Mouse (Mus musculus) cerebellum, adult 11 months (tissue): ENCODE results near the gene Bpifb2.
A peak's percentile ranks its signal among the peaks of the same experiment; 100 is the strongest.
"Not testable (repeated sequence)": the region's sequence is repeated elsewhere in the genome, so short reads cannot be mapped to it uniquely, and the experiment has no call there.

Experiments used
- DNase-seq: peaks from one replicate; pipeline ENCODE4 v3.0.0; 2022

Bpifb2 gene

DNA sequence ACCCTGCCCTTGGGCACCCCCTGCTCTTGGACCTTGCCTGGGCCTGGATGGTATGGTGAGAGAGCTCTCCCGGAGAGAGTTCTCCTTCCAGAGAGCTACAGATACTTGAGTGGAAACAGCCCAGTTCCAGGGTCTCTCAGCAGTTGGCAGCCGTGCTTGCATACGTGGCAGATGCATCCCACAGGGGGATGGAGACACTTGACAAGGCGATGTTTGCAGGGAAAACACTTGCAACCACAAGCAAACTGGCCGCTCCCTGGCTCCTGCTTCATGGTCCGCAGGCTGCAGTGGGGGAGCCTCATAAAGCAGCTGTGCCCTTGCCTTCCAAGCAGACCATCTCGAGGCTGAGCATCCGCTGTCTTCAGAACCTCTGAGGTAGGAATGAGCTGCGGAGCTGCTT lies at the start of gene Bpifb2:
TSS of gene Bpifb2 (plus strand) at position 301 of the 400 bp plus-strand sequence.
- no peak for DNase-seq

GRCm38 (mm10) chr2:153825900-153826299 lies 48.9 kb upstream of the Bpifb2 start:
- not testable (repeated sequence) for DNase-seq

- DNase-seq, result peak; percentile 76
Observed at GRCm38 (mm10) chr2:153827171-153827830, 47.5 kb upstream of the Bpifb2 start.

GRCm38 (mm10) chr2:153828704-153829103 lies 46.1 kb upstream of the Bpifb2 start:
- DNase-seq, result no peak

GRCm38 (mm10) chr2:153833291-153833690 lies 41.6 kb upstream of the Bpifb2 start:
- DNase-seq, result no peak

DNA sequence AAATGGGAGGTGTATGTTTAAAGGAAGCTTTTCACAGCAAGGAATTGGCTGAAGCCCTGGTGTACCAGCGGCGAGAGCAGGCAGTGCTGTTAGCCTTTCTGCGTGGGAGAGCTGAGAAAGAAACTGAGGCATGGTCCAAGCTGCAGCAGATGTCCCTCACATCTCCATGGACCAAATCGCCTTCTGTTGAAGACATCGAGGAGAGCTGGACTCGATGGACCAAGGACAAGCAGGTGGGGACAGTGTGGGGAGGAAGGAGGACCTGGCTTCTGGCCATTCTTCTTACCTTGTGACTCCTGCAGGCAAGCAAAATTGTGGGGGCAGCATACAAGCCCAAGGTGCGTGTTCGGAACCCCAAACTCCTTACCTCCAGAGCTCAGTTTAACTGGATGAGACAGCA lies 32.0 kb upstream of the Bpifb2 start:
- no peak for DNase-seq

- DNase-seq, result no peak
Observed at GRCm38 (mm10) chr2:153848389-153848788, 26.5 kb upstream of the Bpifb2 start.

DNA sequence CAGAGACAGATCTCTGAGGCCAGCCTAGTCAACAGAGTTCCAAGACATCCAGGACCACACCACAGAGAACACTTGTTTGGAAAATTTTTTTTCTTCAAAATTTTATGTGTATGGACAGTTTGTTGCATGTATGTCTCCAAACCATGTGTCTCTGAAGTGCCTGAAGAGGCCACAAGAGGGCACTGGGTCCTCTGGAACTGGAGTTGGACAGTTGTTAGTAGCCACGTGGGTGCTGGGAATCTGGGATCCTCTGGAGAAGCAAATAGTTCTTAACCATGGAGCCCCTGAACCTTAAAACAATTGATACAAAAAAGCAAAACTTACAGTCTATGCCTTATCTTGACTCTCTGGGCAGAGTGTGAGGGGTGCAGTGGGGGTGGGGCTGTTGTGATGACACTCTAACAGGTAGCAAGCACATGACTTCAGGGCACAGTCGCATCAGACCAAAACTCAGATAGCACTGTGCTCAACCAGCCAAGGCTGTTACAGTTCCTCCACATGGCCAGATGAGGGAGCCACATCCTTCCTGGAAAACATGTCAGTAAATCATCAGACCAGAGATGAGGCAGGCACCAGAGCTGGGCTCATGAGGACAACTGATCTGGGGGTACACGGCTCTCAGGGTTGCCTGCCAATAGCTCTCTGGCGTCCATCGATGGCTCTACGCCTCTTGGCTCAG lies 24.4 kb upstream of the Bpifb2 start:
- DNase-seq, result peak; percentile 31

DNA sequence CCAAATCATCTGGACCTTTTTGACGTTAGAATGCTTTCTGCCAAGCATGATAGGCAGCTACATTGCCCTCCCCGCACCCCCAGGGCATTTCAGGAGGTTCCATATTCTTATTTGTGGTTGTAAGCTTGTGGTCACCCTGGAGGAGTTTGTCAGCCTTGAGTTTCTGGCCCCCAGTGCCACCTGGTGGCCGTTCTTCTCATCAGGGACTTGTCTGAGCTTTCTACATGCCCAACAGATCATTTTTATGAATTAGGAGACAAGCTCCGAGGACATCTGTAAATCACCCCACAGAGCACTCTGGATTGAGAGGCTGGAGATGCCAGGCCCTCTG lies 23.9 kb upstream of the Bpifb2 start:
- DNase-seq, result peak; percentile 79

DNA sequence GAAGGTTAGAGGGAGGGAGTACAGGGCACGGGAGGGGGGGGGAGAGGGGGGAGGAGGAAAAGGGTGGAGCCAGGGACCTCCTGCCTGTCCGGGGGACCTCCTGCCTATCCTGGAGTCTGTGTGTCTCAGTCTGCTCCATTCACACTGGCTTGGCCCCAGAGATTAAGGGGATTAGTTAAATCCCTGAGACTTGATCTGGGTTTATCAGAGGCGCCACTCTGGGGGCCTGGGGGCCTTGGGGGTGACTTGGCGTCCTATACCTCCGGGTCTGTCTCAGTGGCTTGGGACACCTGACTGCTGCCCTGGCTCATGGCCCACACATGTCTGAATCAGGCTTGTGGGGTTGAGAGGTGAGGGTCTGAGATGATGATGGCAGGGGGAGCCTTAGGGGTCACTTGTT lies 21.3 kb upstream of the Bpifb2 start:
- DNase-seq, result no peak

GRCm38 (mm10) chr2:153859581-153859980 lies 15.3 kb upstream of the Bpifb2 start:
- peak; percentile 79 for DNase-seq

GRCm38 (mm10) chr2:153860315-153860714 lies 14.5 kb upstream of the Bpifb2 start:
- DNase-seq, result no peak

GRCm38 (mm10) chr2:153860715-153861114 lies 14.1 kb upstream of the Bpifb2 start:
- no peak for DNase-seq

DNA sequence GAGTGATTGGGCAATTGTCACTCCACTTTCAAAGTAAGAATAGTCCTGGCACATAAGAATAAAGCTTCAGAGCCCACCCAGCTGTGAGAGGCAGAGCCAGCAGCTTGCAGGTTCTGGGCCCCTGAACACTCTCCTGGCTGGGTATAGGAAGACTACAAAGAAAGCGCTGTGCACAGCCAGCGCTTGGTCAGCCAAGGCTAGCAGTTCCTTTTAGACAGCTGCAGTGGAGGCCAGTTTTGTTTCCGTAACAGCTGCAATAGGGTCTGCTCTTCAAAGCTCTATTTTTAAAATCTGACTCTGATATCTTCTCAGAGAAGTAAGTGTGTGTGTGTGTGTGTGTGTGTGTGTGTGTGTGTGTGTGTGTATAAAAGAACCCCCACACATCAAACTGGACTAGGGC lies 12.9 kb upstream of the Bpifb2 start:
- DNase-seq, result no peak

- no peak for DNase-seq
Observed at GRCm38 (mm10) chr2:153870984-153871383, 3.9 kb upstream of the Bpifb2 start, which contains the start of gene Sun5. Gene Sun5, minus strand, starts transcription at chr2:153871084.

GRCm38 (mm10) chr2:153899111-153899510 lies 24.3 kb downstream of the Bpifb2 start:
- DNase-seq, result peak; percentile 41

DNA sequence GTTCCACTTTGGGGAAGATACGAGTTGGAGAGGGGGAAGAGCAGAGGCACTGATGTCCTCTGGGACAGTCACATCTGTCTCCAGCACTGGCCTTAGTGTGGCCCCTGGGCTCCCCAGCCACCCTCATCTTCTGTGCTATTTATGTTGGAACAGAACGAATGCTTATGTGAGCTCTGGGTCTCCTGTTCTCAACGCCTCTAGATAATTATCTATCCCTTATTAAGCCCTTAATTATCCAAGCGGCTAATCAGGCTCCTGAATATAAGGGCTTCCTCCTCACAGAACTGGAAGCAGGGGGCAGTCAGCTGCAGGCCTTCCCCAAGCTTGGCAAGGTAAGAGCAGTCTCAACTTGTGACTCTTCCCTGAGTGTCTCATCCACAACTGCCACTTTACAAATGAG lies 25.2 kb downstream of the Bpifb2 start, which contains the start of gene Bpifb6:
TSS of gene Bpifb6 (plus strand) at position 301 of the 400 bp plus-strand sequence.
- no peak for DNase-seq

- peak; percentile 68 for DNase-seq
Observed at GRCm38 (mm10) chr2:153902726-153903125, 27.9 kb downstream of the Bpifb2 start.

- DNase-seq, result no peak
Observed at GRCm38 (mm10) chr2:153906626-153907025, 31.8 kb downstream of the Bpifb2 start.

DNA sequence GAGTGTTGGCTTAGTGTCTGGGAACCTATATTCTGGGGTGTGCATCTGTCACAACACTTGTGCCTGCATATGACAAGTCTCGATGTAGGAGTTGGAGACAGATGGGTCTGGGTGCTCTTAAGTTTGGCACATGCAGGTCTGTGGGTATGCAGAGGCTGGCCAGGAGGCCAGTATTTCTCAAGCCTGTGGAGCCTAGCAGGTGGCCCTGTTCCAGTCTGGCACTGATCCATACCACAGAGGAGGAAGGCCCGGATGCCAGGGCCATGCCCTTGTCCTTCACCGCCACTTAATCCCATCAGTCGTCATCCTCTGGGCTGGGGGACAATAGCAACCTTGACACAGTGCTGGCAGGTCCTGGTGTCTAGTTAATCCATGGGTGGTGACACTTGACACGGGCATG lies 39.3 kb downstream of the Bpifb2 start:
- DNase-seq, result no peak

DNA sequence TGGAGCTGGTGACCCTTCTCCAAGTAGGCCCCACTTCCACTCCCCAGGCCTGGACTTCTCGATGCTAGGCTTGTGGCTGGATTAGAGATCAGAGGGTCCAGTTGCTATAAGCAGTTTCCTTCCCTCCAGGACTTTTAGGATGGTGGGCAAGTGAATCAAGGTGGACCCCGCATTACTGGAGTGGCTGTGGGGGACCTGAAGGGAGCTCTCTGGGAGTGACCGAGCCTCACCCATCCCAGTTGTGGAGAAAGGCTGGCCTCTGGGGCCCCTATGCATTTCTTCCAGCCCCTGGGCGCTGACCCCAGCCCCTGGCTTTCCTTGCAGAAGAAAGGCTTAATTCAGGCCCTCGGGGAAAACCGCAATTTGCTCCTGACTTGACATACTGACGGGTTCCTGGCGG lies 43.1 kb downstream of the Bpifb2 start, which contains the start of gene Bpifb3:
TSS of gene Bpifb3 (plus strand) at position 301 of the 400 bp plus-strand sequence.
- no peak for DNase-seq

GRCm38 (mm10) chr2:153921246-153921645 lies 46.4 kb downstream of the Bpifb2 start:
- DNase-seq, result no peak

GRCm38 (mm10) chr2:153929871-153930413 lies 55.1 kb downstream of the Bpifb2 start:
- peak; percentile 61 for DNase-seq

DNA sequence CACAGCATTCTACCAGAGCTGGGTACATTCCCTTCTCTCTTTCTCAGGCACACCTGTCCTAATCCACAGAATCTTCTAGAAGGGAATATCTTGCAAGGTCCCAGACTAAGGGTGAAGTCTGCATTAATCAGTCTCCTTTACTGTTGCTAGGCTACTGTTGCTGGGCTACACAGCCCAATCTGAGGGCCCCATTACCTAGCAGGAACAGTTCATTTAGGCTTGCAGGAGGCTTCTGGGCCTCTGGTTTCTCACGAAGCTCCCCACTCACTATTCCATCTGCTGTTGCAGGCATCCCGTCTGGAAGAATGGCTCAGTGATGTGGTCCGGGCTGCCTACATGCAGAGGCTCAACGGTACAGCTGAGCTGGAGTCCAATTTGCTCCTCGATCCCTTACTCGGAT lies 56.3 kb downstream of the Bpifb2 start:
- DNase-seq, result no peak
